ENCODE assay signal across 8 mouse cellular contexts in genomic region chr6:140622391-140623225, GRCm38 (mm10). TPM values are rescaled to one million over a fixed set of nuclear protein-coding genes. Genes with fewer than 3 reads are reported as not detected.
DNase-seq lines count a peak whose midpoint lies in the region; ATAC-seq lines count a peak whose summit lies in the region.

Aebp2 (plus strand) TSS chr6:140622663.

- peak within 1 kb of the TSS; percentile 96 for H3K27ac ChIP-seq in forebrain, embryonic 14.5 days (ENCODE audit: low read depth, low read length)
- H3K27ac ChIP-seq in midbrain, embryonic 11.5 days (ENCODE audit: low read depth, low read length) = peak within 1 kb of the TSS; percentile 86

- peak; percentile 1; the same call in 1 of the 2 replicates for ATAC-seq in forebrain, embryonic 14.5 days
- ATAC-seq in midbrain, embryonic 11.5 days (ENCODE audit: low FRiP score) = peak; percentile 0

- peak within 1 kb of the TSS; percentile 72 for H3K4me2 ChIP-seq in forebrain, embryonic 14.5 days (ENCODE audit: low read length)
- H3K4me2 ChIP-seq in midbrain, embryonic 11.5 days = peak within 1 kb of the TSS; percentile 62

- H3K9me3 ChIP-seq in forebrain, embryonic 14.5 days (replicated peaks; ENCODE audit: control insufficient read depth, low read length) = no peaks in the 10 kb centered on the region
- H3K9me3 ChIP-seq in midbrain, embryonic 11.5 days (ENCODE audit: control insufficient read depth, low read length) = no peaks in the 10 kb centered on the region

- peak within 1 kb of the TSS; percentile 95 for H3K9ac ChIP-seq in forebrain, embryonic 14.5 days (ENCODE audit: low read length)
- peak within 1 kb of the TSS; percentile 98 for H3K9ac ChIP-seq in midbrain, embryonic 11.5 days (ENCODE audit: low read length)

- intact Hi-C loops in heart, postnatal 36 days (cut with DNase I) = no loop called here

- WGBS in forebrain, embryonic 14.5 days = 51% methylated on average over 30 of the region's 30 CpGs
- 45% methylated on average over 30 of the region's 30 CpGs for WGBS in midbrain, embryonic 11.5 days

- DNase-seq in retina, postnatal 7 days (ENCODE audit: low read depth, low spot score) = peak; percentile 6
- DNase-seq in retina, postnatal 1 day = no peak
- no peak for DNase-seq in adrenal gland, postnatal 25 days
- DNase-seq in forebrain, embryonic 14.5 days (ENCODE audit: low spot score) = no peak
- DNase-seq in heart, postnatal 36 days = no peak
- peak in 1 of 2 experiments; percentile 43 for DNase-seq in left cerebral cortex, adult 8-10 months (ENCODE audit: low spot score in 2 of 2)
- no peak for DNase-seq in midbrain, embryonic 11.5 days (ENCODE audit: low spot score, missing footprints)
- DNase-seq in yolk sac, embryonic 10.5 days (ENCODE audit: low spot score) = no peak

- H3K4me1 ChIP-seq in forebrain, embryonic 14.5 days (ENCODE audit: control insufficient read depth, insufficient read depth, low read length) = peaks cover 21% of the 10 kb centered on the region
- H3K4me1 ChIP-seq in midbrain, embryonic 11.5 days (ENCODE audit: control insufficient read depth, insufficient read depth, low read length) = peaks cover 20% of the 10 kb centered on the region

- no peaks in the 10 kb centered on the region for H3K27me3 ChIP-seq in forebrain, embryonic 14.5 days (replicated peaks; ENCODE audit: control insufficient read depth, insufficient read depth, low read length)
- H3K27me3 ChIP-seq in midbrain, embryonic 11.5 days (ENCODE audit: control insufficient read depth, insufficient read depth, low read length) = no peaks in the 10 kb centered on the region; the same call in 1 of the 2 replicates

- H3K36me3 ChIP-seq in forebrain, embryonic 14.5 days (ENCODE audit: control insufficient read depth, insufficient read depth, low read length) = no peaks in the 10 kb centered on the region
- no peaks in the 10 kb centered on the region for H3K36me3 ChIP-seq in midbrain, embryonic 11.5 days (ENCODE audit: control insufficient read depth, insufficient read depth, low read length)

- peak within 1 kb of the TSS; percentile 98 for H3K4me3 ChIP-seq in forebrain, embryonic 14.5 days (ENCODE audit: low read depth, low read length)
- peak within 1 kb of the TSS; percentile 100 for H3K4me3 ChIP-seq in midbrain, embryonic 11.5 days (ENCODE audit: low read depth, low read length)

RNA-seq across cellular contexts. Expression of gene Aebp2, which starts in this region (rescaled TPM):
- total RNA-seq in adrenal gland, postnatal 25 days (2021) = 51.2 and 61.4 TPM in 2 replicates
- 7.7 and 8.4 TPM in 2 replicates for polyA plus RNA-seq in forebrain, embryonic 14.5 days (2014; fragmentation: Nextera tagmentation; extraction: Ambion mirVana)
- total RNA-seq in heart, postnatal 36 days (2021) = 10 to 100 TPM; 37.5 to 39.2 TPM
- total RNA-seq in left cerebral cortex, adult 8-10 months (2022) = 10 to 100 TPM; 64.8 to 73.9 (median 69.0) TPM
- polyA plus RNA-seq in midbrain, embryonic 11.5 days (2014; fragmentation: Nextera tagmentation; extraction: Ambion mirVana) = 22.3 and 23.1 TPM in 2 replicates
